ENCODE assay signal across 12 mouse cellular contexts in genomic region chr10:110878641-110879040, GRCm38 (mm10). TPM values are rescaled to one million over a fixed set of nuclear protein-coding genes. Genes with fewer than 3 reads are reported as not detected.
DNase-seq lines count a peak whose midpoint lies in the region; ATAC-seq and TF ChIP-seq lines count a peak whose summit lies in the region.
"Had no signal": no experiment of that assay in that cellular context is flagged by ENCODE, and none has a peak within 500 bp of the region (broad histone marks: within the 10 kb centered on the region; RNA-seq: fewer than 3 reads in every experiment).

No protein-coding gene starts in this region.

- no peak for ATAC-seq in heart, embryonic 16.5 days (replicated peaks; ENCODE audit: extremely low read depth, insufficient read depth, low FRiP score)
- ATAC-seq: forebrain, embryonic 13.5 days; midbrain, embryonic 16.5 days had no signal

- H3K9ac ChIP-seq in heart, embryonic 16.5 days (ENCODE audit: low read length): no peak overlapping the region
- H3K9ac ChIP-seq: forebrain, embryonic 13.5 days; liver, embryonic 13.5 days had no signal

- no peaks in the 10 kb centered on the region for H3K27me3 ChIP-seq in kidney, adult 2 months (replicated peaks; ENCODE audit: control insufficient read depth, insufficient read depth, low read length)
- no peaks in the 10 kb centered on the region for H3K27me3 ChIP-seq in heart, embryonic 16.5 days (ENCODE audit: control insufficient read depth, insufficient read depth, low read length)
- H3K27me3 ChIP-seq: CH12.LX; forebrain, embryonic 13.5 days; liver, embryonic 13.5 days had no signal

- WGBS in kidney, adult 2 months: 41% methylated on average over 5 of the region's 5 CpGs
- 38% methylated on average over 5 of the region's 5 CpGs for WGBS in heart, embryonic 16.5 days

- H3K36me3 ChIP-seq in kidney, adult 2 months (ENCODE audit: control insufficient read depth, insufficient read depth, low read length): no peaks in the 10 kb centered on the region
- H3K36me3 ChIP-seq in heart, embryonic 16.5 days (ENCODE audit: control insufficient read depth, insufficient read depth): no peaks in the 10 kb centered on the region
- H3K36me3 ChIP-seq: liver, embryonic 13.5 days had no signal

- no peak overlapping the region for H3K4me2 ChIP-seq in heart, embryonic 16.5 days (ENCODE audit: low read depth, low read length)
- H3K4me2 ChIP-seq: forebrain, embryonic 13.5 days; liver, embryonic 13.5 days had no signal

- H3K27ac ChIP-seq in kidney, adult 2 months (ENCODE audit: insufficient read depth, low read depth, low read length): no peak overlapping the region
- peak overlapping the region; percentile 71 for H3K27ac ChIP-seq in heart, embryonic 16.5 days (ENCODE audit: low read length)
- H3K27ac ChIP-seq: forebrain, embryonic 13.5 days; liver, embryonic 13.5 days had no signal

- no peak for TF ChIP-seq POLR2A in kidney, adult 2 months (IDR thresholded peaks at IDR 0.05; ENCODE audit: low read depth, low read length)

- TF ChIP-seq CTCF in kidney, adult 2 months (conservative IDR thresholded peaks at IDR 0.05; ENCODE audit: insufficient read depth, insufficient read length, low read depth, low read length): no peak

- H3K4me3 ChIP-seq in kidney, adult 2 months (ENCODE audit: insufficient read depth, low read depth, low read length): no peak overlapping the region
- no peak overlapping the region for H3K4me3 ChIP-seq in heart, embryonic 16.5 days (ENCODE audit: low read length)
- H3K4me3 ChIP-seq: forebrain, embryonic 13.5 days; liver, embryonic 13.5 days had no signal

- peak; percentile 19 for DNase-seq in kidney, adult 2 months
- DNase-seq in kidney, postnatal 25 days: no peak
- peak; percentile 38 for DNase-seq in 3T3-L1 (ENCODE audit: low read depth, low spot score)
- peak; percentile 66 for DNase-seq in Muller cell, postnatal 12 days (ENCODE audit: inconsistent ontology term)
- DNase-seq in T-cell, adult 2 months (ENCODE audit: low spot score): no peak
- DNase-seq in left cerebral cortex, adult 9 months (ENCODE audit: low spot score in 2 of 2): no peak
- DNase-seq: adrenal gland, adult 2 months; liver, embryonic 13.5 days had no signal

- H3K4me1 ChIP-seq in kidney, adult 2 months (ENCODE audit: control insufficient read depth, insufficient read depth, low read length): peaks cover 9% of the 10 kb centered on the region
- H3K4me1 ChIP-seq in heart, embryonic 16.5 days (ENCODE audit: control insufficient read depth, insufficient read depth, low read length): peaks cover 27% of the 10 kb centered on the region
- H3K4me1 ChIP-seq: liver, embryonic 13.5 days had no signal

- H3K9me3 ChIP-seq in heart, embryonic 16.5 days (replicated peaks; ENCODE audit: control insufficient read depth, low read length): no peaks in the 10 kb centered on the region
- H3K9me3 ChIP-seq: forebrain, embryonic 13.5 days; liver, embryonic 13.5 days had no signal

RNA-seq across cellular contexts. Expression of gene Csrp2, which starts 40.9 kb away (rescaled TPM):
- 174 and 193 TPM in 2 replicates for polyA plus RNA-seq in kidney, adult 2 months (2012; rRNA removed)
- 394 and 432 TPM in 2 replicates for polyA plus RNA-seq in heart, embryonic 16.5 days (2015; fragmentation: Nextera tagmentation; extraction: Ambion mirVana)

Comparison
In these comparisons a context has a peak if more than half of its experiments do, and no peak if none do; other contexts are left out.
1. DNase-seq: peak in kidney, adult 2 months (single experiment), 3T3-L1 (single experiment) and Muller cell, postnatal 12 days (single experiment); none in kidney, postnatal 25 days (0 of 2), T-cell, adult 2 months (single experiment) and left cerebral cortex, adult 9 months (0 of 2).